Mouse (Mus musculus) stomach, embryonic 16.5 days (tissue): ENCODE measurements around the gene Dock8. TPM values are rescaled to one million over a fixed set of nuclear protein-coding genes. Genes with fewer than 3 reads are reported as not detected.

Experiments used
- ATAC-seq: fragments of 200-750 bp; cut with Nextera tagmentation; 2 replicates; pipeline ENCODE4 v1.8.0; 2017; ENCODE audit warnings: moderate number of reproducible peaks, moderate TSS enrichment; ENCODE audit not compliant: insufficient read depth, low FRiP score
- H3K27ac ChIP-seq: fragments of 300-500 bp; sonication (generic); 2 replicates; pipeline ENCODE4 v1.5.1; 2014; ENCODE audit warnings: low read length
- H3K27me3 ChIP-seq: fragments of 300-500 bp; sonication (generic); 2 replicates; pipeline ENCODE4 v1.6.1; 2014; ENCODE audit warnings: low read length, control low read depth, mixed read lengths; ENCODE audit not compliant: control insufficient read depth, insufficient read depth
- H3K36me3 ChIP-seq: fragments of 300-500 bp; sonication (generic); 2 replicates; pipeline ENCODE4 v1.6.1; 2014; ENCODE audit warnings: low read length; ENCODE audit not compliant: control insufficient read depth, insufficient read depth
- H3K4me1 ChIP-seq: fragments of 300-500 bp; sonication (generic); 2 replicates; pipeline ENCODE4 v1.6.1; 2014; ENCODE audit warnings: low read length, control low read depth, mixed read lengths; ENCODE audit not compliant: control insufficient read depth, insufficient read depth
- H3K4me2 ChIP-seq: fragments of 300-500 bp; sonication (generic); 2 replicates; pipeline ENCODE4 v1.6.1; 2014; ENCODE audit warnings: low read depth, low read length, mixed read lengths
- H3K4me3 ChIP-seq: fragments of 300-500 bp; sonication (generic); replicated peaks from 2 replicates; pipeline ENCODE4 v1.5.1; 2014; ENCODE audit warnings: mild to moderate bottlenecking, low read length
- H3K9ac ChIP-seq: fragments of 300-500 bp; sonication (generic); 2 replicates; pipeline ENCODE4 v1.6.1; 2014; ENCODE audit warnings: low read length
- H3K9me3 ChIP-seq: fragments of 300-500 bp; sonication (generic); replicated peaks from 2 replicates; pipeline ENCODE4 v1.6.1; 2016; ENCODE audit warnings: low read length, control low read depth; ENCODE audit not compliant: control insufficient read depth
- WGBS: fragments of 180-500 bp; shearing (Covaris S2); extraction: QIAGEN DNeasy Blood & Tissue Kit; methylation state at CpG from one replicate; pipeline ENCODE4 v1.1.7; 2014; 5-methylcytosine and 5-hydroxymethylcytosine counted together
- polyA plus RNA-seq: library from polyadenylated mRNA; unstranded; fragments of >200 nt; fragmentation: Nextera tagmentation; extraction: Ambion mirVana; gene quantifications from 2 replicates; pipeline ENCODE4 v1.2.1, GENCODE M21; 2015

Dock8 gene
- polyA plus RNA-seq, 1 experiment from 2014 or later: 9.0 TPM

- Histone ChIP-seq H3K4me3 (no peak overlapping the region), H3K9me3 (no peaks in the 10 kb centered on the region), H3K36me3 (no peaks in the 10 kb centered on the region), H3K9ac (no peak overlapping the region), H3K27me3 (no peaks in the 10 kb centered on the region; the same call in 1 of the 2 replicates), H3K4me2 (no peak overlapping the region), H3K4me1 (no peaks in the 10 kb centered on the region), H3K27ac (no peak overlapping the region)
- 69% methylated on average over 6 of the region's 6 CpGs for WGBS
- no peak; the same call in 1 of the 2 replicates for ATAC-seq
These were observed 5.8 kb upstream of the Dock8 start for GRCm38 (mm10) chr19:24993526-24993925.

GRCm38 (mm10) chr19:24994900-24995299 lies 4.4 kb upstream of the Dock8 start:
- H3K36me3 ChIP-seq: no peaks in the 10 kb centered on the region
- no peaks in the 10 kb centered on the region for H3K4me1 ChIP-seq
- no peak overlapping the region for H3K27ac ChIP-seq
- no peaks in the 10 kb centered on the region for H3K9me3 ChIP-seq
- WGBS: 27% methylated on average over 8 of the region's 8 CpGs
- no peak overlapping the region for H3K4me3 ChIP-seq
- H3K4me2 ChIP-seq: no peak overlapping the region
- H3K27me3 ChIP-seq: no peaks in the 10 kb centered on the region; the same call in 1 of the 2 replicates
- H3K9ac ChIP-seq: no peak overlapping the region
- ATAC-seq: no peak

- H3K4me2 ChIP-seq: no peak overlapping the region
- H3K4me3 ChIP-seq: no peak overlapping the region
- no peaks in the 10 kb centered on the region; the same call in 1 of the 2 replicates for H3K4me1 ChIP-seq
- no peak overlapping the region for H3K9ac ChIP-seq
- H3K27ac ChIP-seq: no peak overlapping the region
- no peaks in the 10 kb centered on the region; the same call in 1 of the 2 replicates for H3K27me3 ChIP-seq
- no peaks in the 10 kb centered on the region for H3K9me3 ChIP-seq
- H3K36me3 ChIP-seq: no peaks in the 10 kb centered on the region
- no peak for ATAC-seq
- WGBS: 60% methylated on average over 12 of the region's 12 CpGs
These were observed 2.3 kb upstream of the Dock8 start for GRCm38 (mm10) chr19:24996815-24997704.

GRCm38 (mm10) chr19:24998561-24998960 lies 773 bp upstream of the Dock8 start:
- Histone ChIP-seq H3K27me3 (no peaks in the 10 kb centered on the region; the same call in 1 of the 2 replicates), H3K9me3 (no peaks in the 10 kb centered on the region), H3K4me3 (peak overlapping the region; percentile 63), H3K36me3 (no peaks in the 10 kb centered on the region), H3K27ac (no peak overlapping the region), H3K9ac (no peak overlapping the region; the same call in 1 of the 2 replicates), H3K4me1 (no peaks in the 10 kb centered on the region; the same call in 1 of the 2 replicates), H3K4me2 (peak overlapping the region; percentile 70)
- WGBS: 61% methylated on average over 5 of the region's 5 CpGs
- ATAC-seq: no peak

GRCm38 (mm10) chr19:25000153-25000552 lies 819 bp downstream of the Dock8 start:
- Histone ChIP-seq H3K27ac (no peak overlapping the region), H3K4me2 (peak overlapping the region; percentile 70), H3K27me3 (no peaks in the 10 kb centered on the region; the same call in 1 of the 2 replicates), H3K4me1 (peaks cover 8% of the 10 kb centered on the region; the same call in 1 of the 2 replicates), H3K4me3 (peak overlapping the region; percentile 63), H3K9ac (peak overlapping the region; percentile 76; the same call in 1 of the 2 replicates), H3K9me3 (no peaks in the 10 kb centered on the region), H3K36me3 (no peaks in the 10 kb centered on the region)
- WGBS: 18% methylated on average over 9 of the region's 9 CpGs
- ATAC-seq: no peak

GRCm38 (mm10) chr19:25002032-25002431 lies 2.7 kb downstream of the Dock8 start:
- no peak overlapping the region for H3K9ac ChIP-seq
- H3K27me3 ChIP-seq: no peaks in the 10 kb centered on the region; the same call in 1 of the 2 replicates
- H3K4me1 ChIP-seq: peaks cover 8% of the 10 kb centered on the region; the same call in 1 of the 2 replicates

GRCm38 (mm10) chr19:25002828-25003227 lies 3.5 kb downstream of the Dock8 start:
- ATAC-seq: no peak
- 83% methylated on average over 3 of the region's 3 CpGs for WGBS
- Histone ChIP-seq H3K27me3 (no peaks in the 10 kb centered on the region; the same call in 1 of the 2 replicates), H3K9ac (no peak overlapping the region), H3K27ac (no peak overlapping the region), H3K4me1 (peaks cover 8% of the 10 kb centered on the region; the same call in 1 of the 2 replicates), H3K4me2 (no peak overlapping the region), H3K9me3 (no peaks in the 10 kb centered on the region), H3K36me3 (no peaks in the 10 kb centered on the region), H3K4me3 (no peak overlapping the region)

More at GRCm38 (mm10) chr19:25002032-25002431, 2.7 kb downstream of the Dock8 start:
- ATAC-seq: no peak
- Histone ChIP-seq H3K4me2 (no peak overlapping the region), H3K36me3 (no peaks in the 10 kb centered on the region), H3K4me3 (no peak overlapping the region), H3K27ac (no peak overlapping the region), H3K9me3 (no peaks in the 10 kb centered on the region)
- 72% methylated on average over 6 of the region's 6 CpGs for WGBS

GRCm38 (mm10) chr19:25003810-25004209 lies 4.5 kb downstream of the Dock8 start:
- no peak for ATAC-seq
- 31% methylated on average over 4 of the region's 4 CpGs for WGBS
- no peaks in the 10 kb centered on the region for H3K27me3 ChIP-seq

GRCm38 (mm10) chr19:25006686-25007085 lies 7.4 kb downstream of the Dock8 start:
- Histone ChIP-seq H3K9ac (no peak overlapping the region), H3K4me2 (no peak overlapping the region), H3K27ac (no peak overlapping the region), H3K36me3 (no peaks in the 10 kb centered on the region), H3K9me3 (no peaks in the 10 kb centered on the region), H3K4me1 (peaks cover 8% of the 10 kb centered on the region; the same call in 1 of the 2 replicates), H3K27me3 (no peaks in the 10 kb centered on the region), H3K4me3 (no peak overlapping the region)
- WGBS: 83% methylated on average over 1 of the region's 1 CpGs
- ATAC-seq: no peak

More at GRCm38 (mm10) chr19:25003810-25004209, 4.5 kb downstream of the Dock8 start:
- H3K36me3 ChIP-seq: no peaks in the 10 kb centered on the region
- no peak overlapping the region for H3K27ac ChIP-seq
- no peaks in the 10 kb centered on the region for H3K9me3 ChIP-seq
- H3K4me3 ChIP-seq: no peak overlapping the region
- H3K4me1 ChIP-seq: peaks cover 8% of the 10 kb centered on the region; the same call in 1 of the 2 replicates
- H3K4me2 ChIP-seq: no peak overlapping the region
- no peak overlapping the region for H3K9ac ChIP-seq
